Mouse (Mus musculus) A20 (cell line): ENCODE measurements around the gene Ndufc2.

ENCODE experiments used
- DNase-seq: peaks from one replicate; pipeline ENCODE4 v3.0.0-alpha.2; 2011; ENCODE audit warnings: low read depth, low spot score

The Ndufc2 gene

GRCm38 (mm10) chr7:97386806-97387370 lies 12.9 kb upstream of the Ndufc2 start:
- DNase-seq, result no peak

GRCm38 (mm10) chr7:97387561-97388147 lies 12.1 kb upstream of the Ndufc2 start:
- DNase-seq, result no peak

GRCm38 (mm10) chr7:97388541-97388940 lies 11.3 kb upstream of the Ndufc2 start:
- no peak for DNase-seq

- no peak for DNase-seq
Observed at GRCm38 (mm10) chr7:97391293-97392078, 8.3 kb upstream of the Ndufc2 start.

GRCm38 (mm10) chr7:97392079-97392445 lies 7.7 kb upstream of the Ndufc2 start:
- DNase-seq, result no peak

GRCm38 (mm10) chr7:97394375-97394774 lies 5.4 kb upstream of the Ndufc2 start:
- DNase-seq, result no peak

- no peak for DNase-seq
Observed at GRCm38 (mm10) chr7:97398943-97399342, 860 bp upstream of the Ndufc2 start.

GRCm38 (mm10) chr7:97407145-97407544 lies 7.3 kb downstream of the Ndufc2 start:
- DNase-seq, result no peak

- DNase-seq, result no peak
Observed at GRCm38 (mm10) chr7:97411106-97411505, 11.3 kb downstream of the Ndufc2 start.

GRCm38 (mm10) chr7:97411575-97411974 lies 11.8 kb downstream of the Ndufc2 start:
- DNase-seq, result peak; percentile 20

GRCm38 (mm10) chr7:97413981-97414380 lies 14.2 kb downstream of the Ndufc2 start:
- no peak for DNase-seq

- no peak for DNase-seq
Observed at GRCm38 (mm10) chr7:97414426-97414825, 14.6 kb downstream of the Ndufc2 start.

- no peak for DNase-seq
Observed at GRCm38 (mm10) chr7:97414915-97415687, 15.3 kb downstream of the Ndufc2 start.

- no peak for DNase-seq
Observed at GRCm38 (mm10) chr7:97416473-97416872, 16.7 kb downstream of the Ndufc2 start.

- no peak for DNase-seq
Observed at GRCm38 (mm10) chr7:97416906-97417777, 17.3 kb downstream of the Ndufc2 start, which contains the start of gene Thrsp. Gene Thrsp, minus strand, starts transcription at chr7:97417730.

GRCm38 (mm10) chr7:97418717-97419116 lies 18.9 kb downstream of the Ndufc2 start:
- DNase-seq, result no peak

GRCm38 (mm10) chr7:97419163-97419562 lies 19.4 kb downstream of the Ndufc2 start:
- no peak for DNase-seq

- DNase-seq, result no peak
Observed at GRCm38 (mm10) chr7:97420406-97420805, 20.6 kb downstream of the Ndufc2 start.

GRCm38 (mm10) chr7:97420958-97421651 lies 21.3 kb downstream of the Ndufc2 start:
- no peak for DNase-seq

GRCm38 (mm10) chr7:97423754-97424153 lies 24.0 kb downstream of the Ndufc2 start:
- DNase-seq, result no peak
